Mouse (Mus musculus) liver, embryonic 14.5 days (tissue): ENCODE results near the gene Clrn2.

Experiments
- CTCF ChIP-seq: IDR thresholded peaks from 2 replicates; pipeline ENCODE4 v1.5.1; 2016; ENCODE audit warnings: antibody characterized with exemption, low read depth, control low read depth
- EP300 ChIP-seq: IDR thresholded peaks from 2 replicates; pipeline ENCODE4 v1.6.1; 2016; ENCODE audit warnings: antibody characterized with exemption, low read depth

GRCm38 (mm10) chr5:45472880-45473450, 19.4 kb downstream of the Clrn2 start:
- TF ChIP-seq CTCF, result no peak
- TF ChIP-seq EP300, result no peak
